Mouse (Mus musculus): ENCODE results near the gene Cmtm4.
"Not testable (repeated sequence)": the region's sequence is repeated elsewhere in the genome, so short reads cannot be mapped to it uniquely, and the experiment has no call there.

- not testable (repeated sequence) for TF ChIP-seq POLR2A (IDR thresholded peaks at IDR 0.05; ENCODE audit: control insufficient read depth, extremely low read depth, insufficient read depth, low read length, poor library complexity); CTCF (IDR thresholded peaks at IDR 0.05; ENCODE audit: borderline replicate concordance, control insufficient read depth, extremely low read depth, insufficient read depth, low read length, poor library complexity)
These were observed 86.0 kb downstream of the Cmtm4 start, which contains the start of the genes Gm45711 and Cmtm1 for GRCm38 (mm10) chr8:104309441-104310155.

Measured in thymus, adult 2 months (tissue).